Mouse (Mus musculus) lung, embryonic 15.5 days (tissue): ENCODE results near the gene Atp4a. TPM values are rescaled to one million over a fixed set of nuclear protein-coding genes. Genes with fewer than 3 reads are reported as not detected.

Experiments
- ATAC-seq: fragments of 200-750 bp; cut with Nextera tagmentation; 2 replicates; pipeline ENCODE4 v1.8.0; 2017; ENCODE audit warnings: moderate number of reproducible peaks, borderline replicate concordance; ENCODE audit not compliant: low FRiP score, low TSS enrichment; ENCODE audit errors: extremely low read depth
- H3K27ac ChIP-seq: fragments of 300-500 bp; sonication (generic); 2 replicates; pipeline ENCODE4 v1.5.1; 2015; ENCODE audit warnings: moderate library complexity, mild to moderate bottlenecking, inconsistent platforms
- H3K27me3 ChIP-seq: fragments of 300-500 bp; sonication (generic); 2 replicates; pipeline ENCODE4 v1.6.1; 2015; ENCODE audit warnings: inconsistent platforms
- H3K36me3 ChIP-seq: fragments of 300-500 bp; sonication (generic); 2 replicates; pipeline ENCODE4 v1.6.1; 2015; ENCODE audit warnings: inconsistent platforms
- H3K4me1 ChIP-seq: fragments of 300-500 bp; sonication (generic); 2 replicates; pipeline ENCODE4 v1.6.1; 2015; ENCODE audit warnings: inconsistent platforms
- H3K4me2 ChIP-seq: fragments of 300-500 bp; sonication (generic); 2 replicates; pipeline ENCODE4 v1.6.1; 2015; ENCODE audit warnings: inconsistent platforms, mild to moderate bottlenecking, moderate library complexity
- H3K4me3 ChIP-seq: fragments of 300-500 bp; sonication (generic); 2 replicates; pipeline ENCODE4 v1.5.1; 2015; ENCODE audit warnings: mild to moderate bottlenecking, inconsistent platforms
- H3K9ac ChIP-seq: fragments of 300-500 bp; sonication (generic); 2 replicates; pipeline ENCODE4 v1.6.1; 2015; ENCODE audit warnings: inconsistent platforms
- H3K9me3 ChIP-seq: fragments of 300-500 bp; sonication (generic); 2 replicates; pipeline ENCODE4 v1.6.1; 2016; ENCODE audit warnings: inconsistent platforms
- WGBS: fragments of 180-500 bp; shearing (Covaris S2); methylation state at CpG from one replicate; pipeline ENCODE4 v1.1.7; 2015; 5-methylcytosine and 5-hydroxymethylcytosine counted together
- polyA plus RNA-seq: library from polyadenylated mRNA; unstranded; fragments of >200 nt; fragmentation: Nextera tagmentation; extraction: Ambion mirVana; gene quantifications from 2 replicates; pipeline ENCODE4 v1.2.1, GENCODE M21; 2015

The Atp4a gene
- polyA plus RNA-seq, 1 experiment from 2014 or later: 0.41 TPM

GRCm38 (mm10) chr7:30765173-30765572 lies 53.2 kb downstream of the Atp4a start:
- 42% methylated on average over 11 of the region's 11 CpGs for WGBS
- no peak overlapping the region for H3K4me3 ChIP-seq
- H3K9ac ChIP-seq: no peak overlapping the region
- H3K27me3 ChIP-seq: no peaks in the 10 kb centered on the region
- no peak for ATAC-seq
- no peak overlapping the region for H3K27ac ChIP-seq
- peaks cover 6% of the 10 kb centered on the region; the same call in 1 of the 2 replicates for H3K4me1 ChIP-seq
- H3K4me2 ChIP-seq: no peak overlapping the region
- no peaks in the 10 kb centered on the region for H3K9me3 ChIP-seq
- H3K36me3 ChIP-seq: no peaks in the 10 kb centered on the region

DNA sequence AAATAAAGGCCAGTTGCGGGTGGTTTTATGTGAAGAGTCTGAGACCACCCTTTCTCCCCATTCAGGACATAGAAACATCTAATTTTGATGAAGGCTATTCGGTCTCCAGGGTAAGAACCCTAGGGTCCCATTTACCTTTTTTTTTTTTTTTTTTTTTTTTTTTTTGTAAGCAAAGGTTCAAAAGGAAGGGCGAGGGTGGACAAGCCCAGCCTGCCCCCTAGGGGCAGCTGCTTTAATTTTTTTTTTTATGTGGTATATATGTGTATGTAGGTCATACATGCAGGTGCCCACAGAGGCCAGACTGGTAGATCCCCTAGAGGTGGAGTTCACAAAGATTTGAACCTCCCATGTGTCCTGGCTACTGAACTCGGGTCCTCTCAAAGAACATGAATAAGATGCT lies 54.4 kb downstream of the Atp4a start:
- no peak for ATAC-seq
- no peak overlapping the region for H3K4me3 ChIP-seq
- 81% methylated on average over 4 of the region's 4 CpGs for WGBS
- H3K9ac ChIP-seq: no peak overlapping the region
- H3K27ac ChIP-seq: no peak overlapping the region
- no peaks in the 10 kb centered on the region for H3K9me3 ChIP-seq
- no peak overlapping the region for H3K4me2 ChIP-seq
- H3K27me3 ChIP-seq: no peaks in the 10 kb centered on the region
- no peaks in the 10 kb centered on the region for H3K4me1 ChIP-seq
- H3K36me3 ChIP-seq: no peaks in the 10 kb centered on the region

GRCm38 (mm10) chr7:30769236-30769635 lies 57.2 kb downstream of the Atp4a start:
- no peaks in the 10 kb centered on the region for H3K36me3 ChIP-seq
- H3K27ac ChIP-seq: no peak overlapping the region
- no peak overlapping the region for H3K4me3 ChIP-seq
- no peak overlapping the region for H3K4me2 ChIP-seq
- no peak for ATAC-seq
- H3K4me1 ChIP-seq: no peaks in the 10 kb centered on the region
- 33% methylated on average over 9 of the region's 9 CpGs for WGBS
- H3K27me3 ChIP-seq: no peaks in the 10 kb centered on the region
- H3K9ac ChIP-seq: no peak overlapping the region
- no peaks in the 10 kb centered on the region for H3K9me3 ChIP-seq

Other genes starting within 250 kb of the Atp4a start
- gene Prodh2, start 218.6 kb upstream of the Atp4a start, polyA plus RNA-seq: 0.25 and 0.44 TPM in 2 replicates
- 7.7 and 9.3 TPM in 2 replicates for gene Arhgap33, start 177.1 kb upstream of the Atp4a start, polyA plus RNA-seq
- 32.1 and 33.6 TPM in 2 replicates for gene Hspb6, start 160.0 kb upstream of the Atp4a start, polyA plus RNA-seq
- 13.2 and 18.3 TPM in 2 replicates for gene Proser3, start 159.9 kb upstream of the Atp4a start, polyA plus RNA-seq
- 36.0 and 38.8 TPM in 2 replicates for gene Lin37, start 152.4 kb upstream of the Atp4a start, polyA plus RNA-seq
- 99.0 TPM in 2 replicates for gene U2af1l4, start 148.9 kb upstream of the Atp4a start, polyA plus RNA-seq
- 13.0 and 15.1 TPM in 2 replicates for gene Gm49396, start 148.9 kb upstream of the Atp4a start, polyA plus RNA-seq
- 119 and 124 TPM in 2 replicates for gene Psenen, start 148.6 kb upstream of the Atp4a start, polyA plus RNA-seq
- 4.6 and 5.0 TPM in 2 replicates for gene Igflr1, start 146.8 kb upstream of the Atp4a start, polyA plus RNA-seq
- gene Kmt2b, start 123.5 kb upstream of the Atp4a start, polyA plus RNA-seq: 8.4 and 10.0 TPM in 2 replicates
- 2.3 and 3.7 TPM in 2 replicates for gene Zbtb32, start 113.3 kb upstream of the Atp4a start, polyA plus RNA-seq
- 0.88 and 1.4 TPM in 2 replicates for gene Upk1a, start 99.4 kb upstream of the Atp4a start, polyA plus RNA-seq
- 867 and 890 TPM in 2 replicates for gene Cox6b1, start 86.1 kb upstream of the Atp4a start, polyA plus RNA-seq
- gene Etv2, start 76.4 kb upstream of the Atp4a start, polyA plus RNA-seq: not detected in 2 replicates
- gene Rbm42, start 61.9 kb upstream of the Atp4a start, polyA plus RNA-seq: 126 and 130 TPM in 2 replicates
- gene Haus5, start 47.2 kb upstream of the Atp4a start, polyA plus RNA-seq: 61.9 and 62.6 TPM in 2 replicates
- not detected in 2 replicates for gene Pmis2, start 40.6 kb upstream of the Atp4a start, polyA plus RNA-seq
- 0.96 TPM in 1 of 2 replicates, not detected in the other for gene 2200002J24Rik, start 13.3 kb upstream of the Atp4a start, polyA plus RNA-seq
- gene Tmem147, start 17.3 kb downstream of the Atp4a start, polyA plus RNA-seq: 153 and 159 TPM in 2 replicates
- gene Gapdhs, start 31.5 kb downstream of the Atp4a start, polyA plus RNA-seq: 0.19 and 0.46 TPM in 2 replicates
- 1.4 and 1.8 TPM in 2 replicates for gene Sbsn, start 39.3 kb downstream of the Atp4a start, polyA plus RNA-seq
- 5.4 and 5.9 TPM in 2 replicates for gene Dmkn, start 51.5 kb downstream of the Atp4a start, polyA plus RNA-seq
- gene Krtdap, start 75.7 kb downstream of the Atp4a start, polyA plus RNA-seq: 2.4 and 5.1 TPM in 2 replicates
- gene Ffar2, start 111.6 kb downstream of the Atp4a start, polyA plus RNA-seq: 0.38 and 0.46 TPM in 2 replicates
- gene Ffar3, start 144.0 kb downstream of the Atp4a start, polyA plus RNA-seq: not detected in 2 replicates
- gene Ffar1, start 149.4 kb downstream of the Atp4a start, polyA plus RNA-seq: not detected in 2 replicates
- gene Cd22, start 168.1 kb downstream of the Atp4a start, polyA plus RNA-seq: 0.05 TPM in 1 of 2 replicates, not detected in the other
- 0.32 and 0.34 TPM in 2 replicates for gene Mag, start 202.7 kb downstream of the Atp4a start, polyA plus RNA-seq
- gene Hamp2, start 212.5 kb downstream of the Atp4a start, polyA plus RNA-seq: not detected in 2 replicates
- gene Hamp, start 231.8 kb downstream of the Atp4a start, polyA plus RNA-seq: 0.78 TPM in 1 of 2 replicates, not detected in the other
- gene Usf2, start 244.6 kb downstream of the Atp4a start, polyA plus RNA-seq: 25.6 and 27.5 TPM in 2 replicates